Mouse (Mus musculus) heart, embryonic 16.5 days (tissue): ENCODE measurements around the gene Kpna1. TPM values are rescaled to one million over a fixed set of nuclear protein-coding genes. Genes with fewer than 3 reads are reported as not detected.
A peak's percentile ranks its signal among the peaks of the same experiment; 100 is the strongest.
"Not testable (repeated sequence)": the region's sequence is repeated elsewhere in the genome, so short reads cannot be mapped to it uniquely, and the experiment has no call there.

Experiments
- ATAC-seq: fragments of 200-750 bp; cut with Nextera tagmentation; replicated peaks from 2 replicates; pipeline ENCODE4 v1.8.0; 2017; ENCODE audit warnings: moderate number of reproducible peaks; ENCODE audit not compliant: insufficient read depth, low FRiP score; ENCODE audit errors: extremely low read depth
- H3K27ac ChIP-seq: fragments of 300-500 bp; sonication (generic); 2 replicates; pipeline ENCODE4 v1.5.1; 2014; ENCODE audit warnings: mild to moderate bottlenecking, low read length, control low read depth, moderate library complexity
- H3K27me3 ChIP-seq: fragments of 300-500 bp; sonication (generic); 2 replicates; pipeline ENCODE4 v1.6.1; 2014; ENCODE audit warnings: low read length, mixed read lengths; ENCODE audit not compliant: control insufficient read depth, insufficient read depth
- H3K36me3 ChIP-seq: fragments of 300-500 bp; sonication (generic); 2 replicates; pipeline ENCODE4 v1.6.1; 2014; ENCODE audit not compliant: control insufficient read depth, insufficient read depth
- H3K4me1 ChIP-seq: fragments of 300-500 bp; sonication (generic); 2 replicates; pipeline ENCODE4 v1.6.1; 2014; ENCODE audit warnings: low read length, mixed read lengths; ENCODE audit not compliant: control insufficient read depth, insufficient read depth
- H3K4me2 ChIP-seq: fragments of 300-500 bp; sonication (generic); 2 replicates; pipeline ENCODE4 v1.6.1; 2014; ENCODE audit warnings: low read depth, mild to moderate bottlenecking, control low read depth, low read length
- H3K4me3 ChIP-seq: fragments of 300-500 bp; sonication (generic); 2 replicates; pipeline ENCODE4 v1.5.1; 2014; ENCODE audit warnings: mild to moderate bottlenecking, control low read depth, low read length
- H3K9ac ChIP-seq: fragments of 300-500 bp; sonication (generic); 2 replicates; pipeline ENCODE4 v1.6.1; 2014; ENCODE audit warnings: low read length, control low read depth
- H3K9me3 ChIP-seq: fragments of 300-500 bp; sonication (generic); replicated peaks from 2 replicates; pipeline ENCODE4 v1.6.1; 2016; ENCODE audit warnings: low read length; ENCODE audit not compliant: control insufficient read depth
- WGBS: fragments of 180-500 bp; shearing (Covaris S2); extraction: QIAGEN DNeasy Blood & Tissue Kit; methylation state at CpG from one replicate; pipeline ENCODE4 v1.1.7; 2014; 5-methylcytosine and 5-hydroxymethylcytosine counted together
- polyA plus RNA-seq: library from polyadenylated mRNA; unstranded; fragments of >200 nt; fragmentation: Nextera tagmentation; extraction: Ambion mirVana; gene quantifications from 2 replicates; pipeline ENCODE4 v1.2.1, GENCODE M21; 2015

The Kpna1 gene
- polyA plus RNA-seq, 1 experiment from 2014 or later = 41.4 TPM

- H3K9ac ChIP-seq = not testable (repeated sequence)
- WGBS = 90% methylated on average over 1 of the region's 2 CpGs
These were observed 49.6 kb downstream of the Kpna1 start for GRCm38 (mm10) chr16:36028120-36028519.

GRCm38 (mm10) chr16:36040640-36041624 lies 62.4 kb downstream of the Kpna1 start, which contains the start of gene Wdr5b:
Wdr5b (plus strand) TSS chr16:36041190.
- Histone ChIP-seq H3K4me1 (peaks cover 31% of the 10 kb centered on the region), H3K9me3 (no peaks in the 10 kb centered on the region), H3K36me3 (peaks cover 27% of the 10 kb centered on the region), H3K9ac (peak within 1 kb of the TSS; percentile 88), H3K4me3 (peak within 1 kb of the TSS; percentile 81), H3K27ac (peak within 1 kb of the TSS; percentile 94), H3K27me3 (no peaks in the 10 kb centered on the region), H3K4me2 (peak within 1 kb of the TSS; percentile 89)
- peak; percentile 94 for ATAC-seq
- 3% methylated on average over 39 of the region's 39 CpGs for WGBS

More at GRCm38 (mm10) chr16:36028120-36028519, 49.6 kb downstream of the Kpna1 start:
- peaks cover 27% of the 10 kb centered on the region for H3K36me3 ChIP-seq
- not testable (repeated sequence) for H3K4me3 ChIP-seq, ATAC-seq, H3K27me3 ChIP-seq, H3K27ac ChIP-seq, H3K4me1 ChIP-seq, H3K4me2 ChIP-seq, H3K9me3 ChIP-seq

DNA sequence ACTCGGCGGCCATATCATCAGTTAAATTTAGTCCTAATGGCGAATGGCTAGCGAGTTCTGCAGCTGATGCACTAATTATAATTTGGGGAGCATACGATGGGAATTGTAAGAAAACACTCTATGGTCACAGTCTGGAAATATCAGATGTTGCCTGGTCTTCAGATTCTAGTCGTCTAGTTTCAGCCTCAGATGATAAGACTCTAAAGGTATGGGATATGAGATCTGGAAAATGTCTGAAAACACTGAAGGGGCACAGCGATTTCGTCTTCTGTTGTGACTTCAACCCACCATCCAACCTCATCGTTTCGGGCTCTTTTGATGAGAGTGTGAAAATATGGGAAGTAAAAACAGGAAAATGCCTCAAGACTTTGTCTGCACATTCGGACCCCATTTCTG lies 63.1 kb downstream of the Kpna1 start:
- peaks cover 31% of the 10 kb centered on the region for H3K4me1 ChIP-seq
- peak overlapping the region; percentile 89 for H3K4me2 ChIP-seq
- H3K9me3 ChIP-seq = no peaks in the 10 kb centered on the region
- peak overlapping the region; percentile 94 for H3K27ac ChIP-seq
- no peak for ATAC-seq
- peak overlapping the region; percentile 81 for H3K4me3 ChIP-seq
- H3K27me3 ChIP-seq = no peaks in the 10 kb centered on the region
- peaks cover 34% of the 10 kb centered on the region for H3K36me3 ChIP-seq
- peak overlapping the region; percentile 88 for H3K9ac ChIP-seq
- 18% methylated on average over 11 of the region's 11 CpGs for WGBS

DNA sequence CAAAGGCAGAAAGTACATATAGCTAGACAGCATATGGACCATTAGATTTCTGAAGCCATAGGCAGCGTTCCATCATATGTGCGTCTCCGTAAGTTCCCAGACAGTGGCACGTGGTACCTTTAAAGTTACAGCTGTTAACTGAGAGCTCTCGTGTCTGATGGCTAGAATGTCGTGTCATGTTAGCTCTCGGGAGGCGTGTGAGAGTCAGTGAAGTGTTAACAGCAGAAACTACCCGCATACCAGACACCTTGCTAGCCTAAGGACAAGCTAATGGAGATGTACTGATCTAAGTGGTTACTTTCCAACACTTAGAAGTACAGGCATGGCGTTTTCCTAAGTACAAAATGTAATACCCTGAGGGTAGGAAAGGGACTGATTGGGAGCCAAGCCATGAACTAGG lies 64.5 kb downstream of the Kpna1 start:
- no peaks in the 10 kb centered on the region for H3K27me3 ChIP-seq
- no peak overlapping the region for H3K4me3 ChIP-seq
- no peak overlapping the region for H3K9ac ChIP-seq
- peak overlapping the region; percentile 54 for H3K27ac ChIP-seq
- ATAC-seq = no peak
- peaks cover 45% of the 10 kb centered on the region for H3K36me3 ChIP-seq
- H3K4me1 ChIP-seq = peaks cover 31% of the 10 kb centered on the region
- H3K9me3 ChIP-seq = no peaks in the 10 kb centered on the region
- 48% methylated on average over 10 of the region's 10 CpGs for WGBS
- H3K4me2 ChIP-seq = peak overlapping the region; percentile 7; the same call in 1 of the 2 replicates

DNA sequence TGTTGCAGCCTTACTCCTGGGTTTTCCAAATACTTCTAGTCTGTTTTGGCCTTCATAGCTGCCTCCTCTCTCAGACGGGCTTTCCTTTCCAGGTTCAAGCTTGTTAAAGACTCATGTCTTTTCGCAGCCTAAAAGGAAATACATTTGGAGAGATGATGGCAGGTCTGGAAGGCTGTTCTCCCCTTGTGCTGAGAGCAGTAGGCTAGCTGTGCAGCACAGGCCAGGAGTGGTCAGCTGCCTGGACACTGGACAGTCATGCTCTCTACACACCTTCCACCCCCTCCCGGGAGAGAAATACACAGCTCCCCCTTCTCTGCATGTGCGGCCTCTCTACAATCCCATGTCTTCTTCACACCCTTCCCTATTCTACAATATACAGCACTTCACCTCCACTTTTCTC lies 65.4 kb downstream of the Kpna1 start:
- Histone ChIP-seq H3K4me1 (peaks cover 31% of the 10 kb centered on the region), H3K36me3 (peaks cover 54% of the 10 kb centered on the region), H3K9me3 (no peaks in the 10 kb centered on the region), H3K27ac (no peak overlapping the region), H3K4me3 (no peak overlapping the region), H3K9ac (no peak overlapping the region), H3K27me3 (no peaks in the 10 kb centered on the region), H3K4me2 (no peak overlapping the region)
- no peak for ATAC-seq
- WGBS = 82% methylated on average over 4 of the region's 4 CpGs

DNA sequence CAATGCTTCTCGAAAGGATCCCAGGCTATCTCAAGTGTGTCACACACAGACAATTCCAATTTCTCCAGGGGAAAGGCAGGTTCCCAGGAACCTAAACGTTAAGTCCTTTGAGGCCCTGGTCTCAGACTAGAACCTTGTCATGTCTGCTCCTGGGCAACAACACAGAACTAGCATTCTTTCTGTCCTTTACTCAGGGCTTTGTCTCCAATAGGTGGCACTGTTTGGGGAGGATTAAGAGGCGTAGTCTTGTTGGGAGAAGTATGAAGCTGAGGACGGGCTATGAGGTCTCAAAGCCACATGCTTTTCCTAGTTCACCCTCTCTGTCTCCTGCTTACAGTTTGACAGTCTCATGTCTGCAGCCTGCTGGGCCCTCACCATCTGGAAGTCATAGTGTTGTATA lies 69.0 kb downstream of the Kpna1 start:
- H3K4me3 ChIP-seq = no peak overlapping the region
- H3K27me3 ChIP-seq = no peaks in the 10 kb centered on the region
- no peak overlapping the region for H3K9ac ChIP-seq
- no peak for ATAC-seq
- no peaks in the 10 kb centered on the region for H3K9me3 ChIP-seq
- WGBS = 87% methylated on average over 4 of the region's 4 CpGs
- peaks cover 17% of the 10 kb centered on the region for H3K4me1 ChIP-seq
- H3K4me2 ChIP-seq = no peak overlapping the region
- peaks cover 81% of the 10 kb centered on the region for H3K36me3 ChIP-seq
- no peak overlapping the region for H3K27ac ChIP-seq

- Histone ChIP-seq H3K27ac (no peak overlapping the region), H3K27me3 (no peaks in the 10 kb centered on the region), H3K9me3 (no peaks in the 10 kb centered on the region), H3K36me3 (peaks cover 56% of the 10 kb centered on the region), H3K9ac (no peak overlapping the region), H3K4me3 (no peak overlapping the region), H3K4me1 (peaks cover 20% of the 10 kb centered on the region), H3K4me2 (no peak overlapping the region)
- WGBS = 90% methylated on average over 6 of the region's 6 CpGs
- no peak for ATAC-seq
These were observed 72.9 kb downstream of the Kpna1 start for GRCm38 (mm10) chr16:36051491-36051890.

- Histone ChIP-seq H3K4me3 (no peak overlapping the region), H3K9ac (no peak overlapping the region), H3K27me3 (no peaks in the 10 kb centered on the region), H3K4me2 (no peak overlapping the region), H3K36me3 (peaks cover 34% of the 10 kb centered on the region), H3K9me3 (no peaks in the 10 kb centered on the region), H3K27ac (peak overlapping the region; percentile 87), H3K4me1 (peaks cover 36% of the 10 kb centered on the region)
- peak; percentile 88 for ATAC-seq
- WGBS = 37% methylated on average over 6 of the region's 6 CpGs
These were observed 75.2 kb downstream of the Kpna1 start for GRCm38 (mm10) chr16:36053524-36054275.
